Mouse (Mus musculus) kidney, adult 8-10 months (tissue): Measurements from ENCODE around the gene Cfap43.

Experiments
- DNase-seq, 2 experiments: peaks; one replicate each; pipeline ENCODE4 v3.0.0; 2022

The Cfap43 gene

DNA sequence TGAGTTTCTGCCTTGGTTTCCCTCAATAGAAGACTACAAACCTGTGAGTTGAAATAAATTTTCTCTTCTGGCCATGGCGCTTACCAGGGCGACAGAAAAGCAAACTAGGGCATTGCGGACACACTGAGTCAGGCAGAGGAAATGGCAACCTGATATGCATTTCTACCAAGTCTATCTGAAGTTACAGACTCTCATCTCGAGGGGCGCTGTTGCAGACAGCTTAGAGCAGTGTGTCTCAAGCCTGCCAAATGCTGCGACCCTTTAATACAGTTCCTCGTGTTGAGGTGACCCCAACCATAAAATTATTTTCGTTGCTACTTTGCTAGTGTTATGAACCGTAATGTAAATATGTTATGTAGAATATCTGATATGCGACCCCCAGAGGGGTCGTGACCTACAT lies 138.1 kb downstream of the Cfap43 start:
- no peak for DNase-seq

DNA sequence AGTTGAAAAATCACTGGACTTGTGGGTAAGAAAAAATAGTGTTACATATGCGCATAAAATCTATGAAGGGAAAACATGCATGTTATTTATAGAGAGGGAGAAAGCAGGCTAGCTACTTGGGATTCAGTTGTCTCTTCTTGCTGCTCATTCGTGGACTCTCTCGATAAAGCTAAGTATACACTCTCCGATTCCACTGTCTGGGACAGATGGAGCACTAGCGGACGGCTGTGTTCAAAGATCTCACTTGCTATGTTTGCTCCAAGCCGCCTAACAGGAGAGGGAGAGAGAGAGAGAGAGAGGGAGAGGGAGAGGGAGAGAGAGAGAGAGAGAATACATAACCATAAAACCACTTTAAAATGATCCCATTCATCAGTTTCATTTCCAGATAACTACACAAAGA lies 138.9 kb downstream of the Cfap43 start:
- DNase-seq: no peak

DNA sequence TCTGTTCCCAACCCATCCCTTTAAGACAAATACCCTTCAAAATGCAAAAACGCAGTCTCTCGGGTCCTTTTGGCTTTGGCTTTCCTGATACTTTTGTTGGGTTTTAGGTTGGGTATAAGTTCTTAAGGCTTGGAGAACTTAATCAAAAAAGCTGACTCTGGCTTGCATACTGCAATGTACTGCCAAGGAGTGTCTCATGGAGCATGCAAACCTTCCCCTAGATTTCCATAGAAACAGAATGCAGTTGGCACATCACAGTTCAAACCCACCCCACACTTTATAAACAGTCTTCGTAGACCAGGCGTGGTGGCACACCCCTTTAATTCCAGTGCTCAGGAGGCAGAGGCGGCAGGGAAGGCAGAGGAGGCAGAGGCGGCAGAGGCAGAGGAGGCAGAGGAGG lies 141.2 kb downstream of the Cfap43 start:
- no peak for DNase-seq

DNA sequence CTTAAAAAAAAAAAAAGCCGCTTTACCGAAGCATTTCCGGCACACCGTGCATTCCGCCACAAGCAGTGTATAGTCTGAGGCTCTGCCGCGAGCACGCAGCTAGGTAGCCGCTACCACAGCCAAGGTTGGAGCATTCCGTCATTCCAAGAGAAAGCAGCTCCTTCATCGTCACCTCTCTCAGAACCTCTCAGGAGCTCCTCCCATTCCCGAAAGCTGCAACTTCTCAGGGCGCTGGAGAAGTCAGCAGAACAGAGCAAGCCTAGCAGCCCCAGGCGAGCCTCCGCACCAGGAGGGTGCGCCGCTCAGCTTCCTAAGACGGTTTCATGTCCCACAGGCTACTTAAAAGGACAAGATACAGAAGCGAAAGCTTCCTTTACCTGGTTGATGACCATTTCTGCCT lies 163.5 kb downstream of the Cfap43 start:
- DNase-seq: no peak

DNA sequence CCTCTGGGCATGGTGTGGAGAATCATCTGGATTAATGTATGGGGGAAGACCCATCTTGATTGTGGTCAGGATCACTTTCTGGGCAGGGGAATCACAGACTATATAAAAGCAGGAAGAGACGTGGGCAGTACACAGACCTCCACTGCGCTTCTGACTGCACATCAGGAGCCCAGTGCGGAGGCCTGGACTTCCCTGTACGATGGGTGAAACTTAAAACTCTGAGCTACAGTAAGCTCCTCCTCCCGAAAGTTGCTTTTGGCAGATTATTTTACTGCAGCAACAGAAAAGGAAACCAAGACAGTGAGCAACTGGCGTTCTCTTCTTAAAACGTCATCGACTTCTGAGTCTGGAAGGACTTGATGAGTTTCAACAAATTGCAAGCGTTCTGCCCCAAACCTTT lies 164.2 kb downstream of the Cfap43 start:
- no peak for DNase-seq

DNA sequence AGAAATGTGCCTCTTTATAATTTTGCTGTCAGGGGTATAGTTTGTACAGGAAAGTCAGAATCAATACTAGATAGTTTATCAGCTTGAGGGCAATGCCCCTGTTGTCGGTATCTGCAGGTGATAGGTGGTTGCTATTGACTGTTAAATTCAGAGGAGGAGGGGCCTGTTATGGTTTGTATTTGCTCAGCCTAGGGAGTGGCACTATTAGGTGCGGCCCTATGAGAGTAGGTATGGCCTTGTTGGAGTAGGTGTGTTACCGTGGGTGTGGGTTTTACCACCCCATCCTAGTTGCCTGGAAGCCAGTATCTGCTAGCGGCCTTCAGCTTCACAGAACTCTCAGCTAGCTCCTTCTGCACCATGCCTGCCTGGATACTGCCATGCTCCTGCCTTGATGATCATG lies 165.2 kb downstream of the Cfap43 start:
- DNase-seq: no peak

DNA sequence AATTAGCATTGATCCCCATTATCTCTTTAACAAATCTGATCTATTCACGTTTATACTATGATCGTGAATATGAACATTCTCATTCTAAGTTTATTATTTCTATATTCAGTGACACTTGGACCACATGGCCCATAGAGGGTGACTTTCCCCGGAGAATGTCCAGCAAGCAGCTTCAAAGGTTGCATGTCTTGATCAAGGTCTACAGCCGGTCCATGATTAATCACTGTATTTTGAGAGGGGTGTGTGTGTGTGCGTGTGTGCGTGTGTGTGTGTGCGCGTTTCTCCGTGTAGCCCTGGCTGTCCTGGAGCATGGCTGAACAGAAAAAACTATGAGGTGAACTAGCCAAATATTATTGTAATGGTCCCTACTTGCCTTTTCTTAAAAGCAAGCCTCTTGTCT lies 166.6 kb downstream of the Cfap43 start:
- no peak for DNase-seq

DNA sequence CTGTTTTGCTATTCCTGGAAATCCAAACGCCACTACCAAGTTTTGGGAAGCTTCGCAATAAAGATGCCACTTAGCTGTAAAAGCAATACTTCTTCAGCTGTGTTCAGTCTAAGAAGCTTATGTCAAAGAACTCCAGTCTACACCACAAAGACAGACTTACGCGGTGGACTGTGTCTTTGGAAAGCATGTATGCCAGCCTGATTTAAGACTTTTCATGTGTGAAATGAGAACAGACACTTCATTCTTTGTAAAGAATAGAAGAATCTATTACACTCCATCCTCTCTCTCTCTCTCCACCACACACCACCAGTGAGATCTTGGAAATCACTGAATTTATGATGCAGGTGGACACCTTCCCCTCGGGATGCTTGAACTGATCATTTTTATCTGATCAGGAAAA lies 168.7 kb downstream of the Cfap43 start:
- DNase-seq: no peak

DNA sequence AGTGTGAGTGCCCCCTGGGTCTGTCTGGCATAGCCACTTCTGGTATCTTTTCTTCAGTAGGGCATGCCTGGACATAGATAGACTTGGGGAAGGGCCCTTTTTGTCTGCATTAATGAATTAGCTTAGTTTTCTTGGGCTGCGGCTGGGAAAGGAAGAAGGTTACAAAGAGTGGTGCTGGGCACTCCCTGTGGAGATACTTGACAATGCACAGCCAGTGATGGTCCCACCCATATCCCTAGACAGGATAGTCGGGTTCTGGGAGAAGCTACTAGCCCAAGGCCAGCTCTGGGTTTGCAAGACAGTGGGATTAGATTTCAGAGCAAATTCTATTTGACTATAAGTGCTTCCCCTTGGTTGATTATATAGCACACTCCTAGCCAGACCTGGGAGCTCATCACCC lies 170.1 kb downstream of the Cfap43 start:
- no peak for DNase-seq

DNA sequence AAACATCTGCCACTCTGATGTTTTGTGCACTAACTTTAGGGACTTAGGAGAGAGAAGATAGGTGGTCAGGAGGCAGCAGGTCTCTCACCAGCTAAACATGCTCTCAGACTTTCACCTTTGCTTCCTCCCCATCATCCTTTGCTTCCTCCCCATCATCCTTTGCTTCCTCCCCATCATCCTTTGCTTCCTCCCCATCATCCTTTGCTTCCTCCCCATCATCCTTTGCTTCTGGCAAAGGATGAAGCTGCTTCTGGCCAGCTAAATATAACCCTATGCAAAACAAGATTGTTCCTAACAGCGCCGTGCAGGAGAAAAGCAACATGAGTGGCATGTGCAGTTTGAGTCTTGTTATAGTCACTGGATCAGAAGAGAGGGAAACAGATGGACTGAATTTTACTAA lies 172.0 kb downstream of the Cfap43 start:
- DNase-seq: no peak

DNA sequence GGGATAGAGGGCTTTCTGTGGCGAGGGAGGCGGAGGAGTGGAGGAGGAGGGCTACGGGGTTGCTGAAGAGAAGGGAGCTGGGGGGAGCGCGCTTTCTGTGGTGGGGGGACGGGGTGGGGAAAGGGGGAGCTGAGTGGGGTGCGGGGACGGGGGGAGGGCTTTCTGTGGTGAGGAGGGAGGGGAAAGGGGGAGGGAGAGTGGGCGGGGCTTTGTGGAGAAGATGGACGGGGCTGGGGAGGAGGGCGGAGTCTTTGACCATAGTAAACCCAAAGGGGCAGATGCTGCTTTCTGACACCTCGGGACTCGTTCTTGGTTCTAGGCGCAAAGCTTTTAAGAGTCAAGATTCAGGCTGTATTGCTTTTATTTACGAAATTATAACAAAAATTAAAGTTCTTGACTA lies 187.2 kb downstream of the Cfap43 start:
- peak; percentile 30 to 55 for DNase-seq

DNA sequence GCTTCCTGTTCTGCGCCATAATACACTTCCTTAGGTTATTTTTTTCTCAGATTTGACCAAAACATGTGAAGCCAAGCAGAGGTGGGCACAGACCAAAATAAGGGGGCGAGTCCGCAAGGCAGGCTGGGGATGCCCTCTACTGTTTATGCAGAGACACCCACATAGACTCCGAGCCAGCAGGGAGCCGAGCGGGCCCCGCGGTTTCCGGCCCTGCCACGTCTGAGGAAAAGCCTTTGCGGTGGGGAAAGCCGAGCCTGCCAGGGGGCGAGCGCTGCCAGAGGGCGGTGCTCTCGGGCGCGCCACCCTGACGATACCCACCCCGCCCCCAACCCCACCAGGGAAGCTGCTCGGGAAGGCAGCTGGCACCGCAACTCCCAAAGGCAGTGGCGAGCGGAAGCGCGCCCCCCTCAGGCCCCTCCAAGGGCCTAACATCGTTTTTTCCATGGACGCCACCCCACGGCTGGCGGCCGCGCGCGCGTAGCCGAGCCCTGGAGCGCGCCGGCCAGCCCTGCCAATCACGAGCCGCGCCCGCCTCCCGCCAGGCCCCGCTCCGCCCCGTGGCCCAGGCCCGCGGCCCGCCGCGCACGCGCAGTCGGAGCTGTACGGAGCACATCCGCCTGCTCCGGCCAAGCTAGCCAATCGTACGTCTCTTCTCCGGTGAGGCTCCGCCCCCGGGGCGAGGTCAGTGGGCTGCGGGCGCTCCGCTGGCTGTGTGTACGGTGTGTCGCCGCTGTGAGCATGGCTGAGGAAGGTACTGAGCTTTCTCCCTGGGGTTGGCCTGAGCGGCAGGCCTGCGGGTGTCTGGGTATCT lies 187.8 kb downstream of the Cfap43 start, which contains the start of gene Sfr1:
TSS of gene Sfr1 (plus strand) at position 612 of the 811 bp plus-strand sequence.
- DNase-seq: peak; percentile 98 to 99

DNA sequence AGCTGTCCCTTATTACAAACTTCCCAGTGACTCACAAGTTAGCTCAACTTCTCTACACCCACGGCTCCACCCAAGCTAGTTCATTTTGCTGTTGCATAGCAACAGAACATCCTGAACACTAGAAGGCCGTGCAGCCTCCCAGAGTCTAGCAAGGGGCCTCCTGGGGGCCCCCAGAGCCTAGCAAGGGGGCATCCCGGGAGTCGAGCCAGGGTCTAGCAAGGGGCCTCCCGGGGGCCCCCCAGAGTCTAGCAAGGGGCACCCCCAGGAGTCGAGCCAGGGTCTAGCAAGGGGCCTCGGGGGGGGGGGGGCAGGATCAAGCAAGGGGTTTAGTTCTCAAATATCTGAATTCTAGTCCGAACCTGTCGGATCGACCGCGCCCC lies 188.4 kb downstream of the Cfap43 start:
- DNase-seq: peak; percentile 37 to 45

DNA sequence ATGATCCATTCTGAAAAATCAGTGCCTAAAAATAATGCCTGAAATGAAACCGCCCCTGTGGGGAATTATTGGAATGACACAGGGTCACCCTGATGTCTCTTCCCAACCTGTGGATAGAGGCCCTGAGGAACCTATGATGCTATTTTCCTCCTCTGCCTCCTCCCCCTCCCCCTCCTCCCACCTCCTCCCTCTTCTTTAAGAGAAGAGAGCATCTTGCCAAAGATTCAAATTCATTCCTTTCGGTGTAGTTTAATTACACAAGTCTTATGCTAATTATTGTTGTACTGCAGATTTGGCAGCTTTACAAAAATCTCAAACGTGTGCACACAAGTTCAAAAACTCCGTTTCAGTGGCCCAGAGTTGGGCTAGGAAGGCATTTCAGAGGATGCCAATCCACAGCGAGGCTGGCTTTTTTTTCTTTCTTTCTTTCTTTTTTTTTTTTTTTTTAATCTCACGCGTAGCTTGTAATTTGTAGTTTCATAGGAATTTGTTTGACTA lies 193.4 kb downstream of the Cfap43 start:
- DNase-seq: no peak

DNA sequence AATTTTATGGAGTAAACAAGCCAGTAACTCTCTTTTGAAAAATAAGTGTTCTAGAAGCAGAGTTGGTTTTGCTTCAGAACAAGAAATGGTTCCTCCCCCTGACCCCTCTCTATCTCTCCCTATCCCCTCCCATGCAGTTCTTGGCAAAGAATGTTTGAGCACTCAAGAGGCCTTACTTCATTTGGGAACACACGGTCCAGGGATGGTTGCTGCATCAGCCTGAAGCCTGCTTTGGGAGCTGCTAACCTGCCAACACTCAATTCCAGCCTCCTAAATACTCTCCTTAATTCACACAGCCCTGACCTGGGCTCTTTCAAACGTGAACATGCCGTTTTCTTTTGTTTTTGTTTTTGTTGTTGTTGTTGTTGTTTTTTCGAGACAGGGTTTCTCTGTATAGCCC lies 194.2 kb downstream of the Cfap43 start:
- no peak for DNase-seq

DNA sequence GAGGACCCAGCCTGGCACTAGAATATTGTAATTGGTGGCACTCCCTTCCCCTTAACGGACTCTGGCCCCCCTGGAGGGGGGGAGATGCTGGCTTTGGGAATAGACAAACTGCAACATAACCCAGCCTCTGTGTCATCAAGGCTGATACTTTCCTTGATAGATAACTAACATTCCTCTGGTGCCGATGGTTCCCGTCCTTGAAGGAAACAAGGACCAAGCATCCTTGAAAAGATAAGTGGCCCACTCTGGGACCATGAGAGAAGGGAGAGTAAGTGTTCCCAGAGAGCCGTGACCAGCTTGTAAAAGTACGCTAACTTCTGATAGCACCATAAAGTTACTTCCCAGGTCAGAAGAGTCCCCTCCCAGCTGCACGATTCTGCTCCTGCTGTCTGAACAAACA lies 196.6 kb downstream of the Cfap43 start:
- DNase-seq: no peak

DNA sequence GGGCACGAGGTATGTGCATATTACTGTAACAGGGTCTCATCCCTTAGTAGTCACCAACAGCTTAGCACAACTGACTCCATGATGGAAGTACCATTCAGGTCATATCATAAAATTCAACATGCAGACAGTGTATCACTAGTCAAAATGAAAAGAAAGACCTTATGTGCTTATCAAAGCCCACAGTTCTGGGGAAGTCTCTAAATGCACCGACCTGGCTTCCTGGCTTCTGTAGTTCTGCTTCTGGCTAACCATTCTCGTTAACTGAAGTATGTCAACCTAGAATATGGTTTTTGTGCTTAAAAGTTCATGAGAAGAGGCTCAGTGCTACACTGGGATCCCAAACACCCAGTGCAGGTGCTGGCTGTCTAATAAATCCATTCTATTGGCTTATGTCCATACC lies 199.9 kb downstream of the Cfap43 start:
- DNase-seq: no peak

DNA sequence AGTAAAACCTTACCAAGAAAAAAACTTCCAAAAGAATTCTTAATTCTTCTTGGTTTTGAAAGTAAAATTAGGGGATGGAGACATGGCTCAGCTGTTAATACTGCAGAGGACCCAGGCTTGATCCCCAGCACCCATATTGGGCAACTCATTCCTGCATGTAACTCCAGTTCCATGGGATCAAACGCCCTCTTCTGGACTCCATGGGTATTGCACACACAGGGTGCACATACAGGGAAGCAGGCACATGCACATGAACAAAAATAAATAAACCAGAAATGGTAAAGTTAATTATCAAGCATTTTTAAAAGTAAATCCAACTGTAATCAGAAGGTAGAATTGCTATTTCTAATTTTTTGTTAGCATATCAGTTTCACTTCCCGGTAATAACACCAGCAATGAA lies 202.9 kb downstream of the Cfap43 start:
- DNase-seq: no peak

DNA sequence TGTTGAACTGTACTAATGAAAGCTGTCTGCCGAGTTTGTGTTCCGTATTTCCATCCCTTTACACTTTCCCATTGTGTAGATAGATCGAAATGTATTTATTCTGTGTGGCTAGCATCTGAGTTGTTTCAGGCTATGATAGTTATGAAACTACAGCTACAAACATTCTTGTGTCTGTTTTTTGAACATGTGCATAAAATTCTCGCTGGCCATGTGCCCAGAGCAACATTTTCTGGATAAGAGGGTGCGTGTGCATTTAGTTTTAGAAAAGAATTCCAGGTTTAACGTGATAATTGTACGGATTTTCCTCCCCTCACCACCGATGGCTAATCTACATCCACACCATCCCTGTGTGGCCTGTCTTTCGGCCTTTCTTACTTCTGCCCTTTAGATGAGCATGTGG lies 205.6 kb downstream of the Cfap43 start:
- no peak for DNase-seq

DNA sequence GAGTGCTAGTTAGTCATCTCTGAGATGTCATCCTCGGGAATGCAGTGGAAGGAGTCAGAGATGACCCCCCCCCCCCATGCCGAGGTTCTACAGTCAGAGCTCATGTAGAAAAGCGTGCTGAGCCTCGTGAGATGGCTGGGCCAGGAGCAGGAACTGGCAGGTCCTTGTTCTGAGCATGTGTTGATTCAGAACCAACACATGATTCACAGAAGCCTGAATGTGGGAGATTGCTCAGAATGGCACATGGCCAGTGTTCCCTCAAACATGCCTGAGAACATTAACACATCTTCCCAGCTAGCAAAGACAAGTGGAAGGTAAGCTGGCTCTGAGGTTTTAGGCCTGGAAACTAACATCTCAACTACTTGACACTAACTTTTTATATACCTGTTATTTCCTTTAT lies 208.7 kb downstream of the Cfap43 start:
- DNase-seq: no peak

DNA sequence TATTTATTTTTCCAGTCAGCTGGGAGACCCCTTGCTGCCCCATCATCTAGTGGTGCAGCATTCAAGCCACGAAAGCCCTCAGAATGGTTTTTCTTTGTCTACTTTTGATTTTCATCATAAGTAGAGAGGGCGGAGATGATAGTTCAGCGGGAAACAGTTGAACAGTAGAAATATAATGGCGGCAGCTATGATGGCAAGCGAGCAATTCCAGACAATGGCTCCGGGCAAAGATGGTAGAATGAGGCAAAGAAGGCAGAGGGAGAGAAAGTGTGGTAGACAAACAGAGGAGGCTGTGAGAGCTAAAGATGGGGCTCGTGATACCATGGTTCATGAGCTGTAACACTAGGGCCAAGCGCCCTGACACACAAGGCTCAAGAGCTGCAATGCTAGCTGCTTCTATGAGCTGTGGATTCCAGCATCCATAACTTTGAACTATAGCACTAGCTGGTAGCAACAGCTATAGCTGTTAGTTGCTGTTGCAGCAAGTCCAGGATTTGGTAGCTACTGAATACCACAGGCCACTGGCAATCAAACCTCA lies 213.2 kb downstream of the Cfap43 start:
- DNase-seq: no peak

DNA sequence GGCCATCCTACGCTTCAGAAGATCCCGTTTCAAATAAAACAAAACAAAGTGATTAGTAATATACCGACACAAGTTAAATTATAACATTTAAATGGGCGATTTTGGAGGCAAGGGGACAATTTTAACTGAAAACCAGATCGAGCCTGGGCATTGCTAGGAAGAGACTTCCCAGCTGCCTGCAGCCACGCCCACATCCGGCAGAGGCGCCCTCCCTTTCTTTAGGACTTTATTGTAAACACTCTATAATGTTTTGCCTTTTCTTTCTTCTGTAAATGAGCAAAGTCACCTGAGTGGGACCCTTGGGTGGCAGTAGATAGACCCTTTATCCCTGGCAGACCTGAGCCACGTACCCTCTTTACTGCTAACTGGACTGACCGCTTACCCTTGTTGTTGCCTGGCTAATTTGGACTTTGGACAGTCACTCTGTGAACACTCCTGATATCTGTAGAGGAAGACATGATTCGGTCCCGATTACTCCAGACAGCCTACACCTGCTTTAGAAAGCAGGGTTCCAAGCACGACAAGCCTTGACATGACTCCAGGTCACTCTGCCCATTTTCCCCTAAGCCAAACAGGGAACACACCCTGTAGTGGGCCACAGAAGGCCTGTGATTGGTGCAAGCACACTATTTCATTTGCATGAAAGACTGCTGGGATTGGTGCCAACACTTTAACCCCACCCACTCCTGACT lies 213.9 kb downstream of the Cfap43 start:
- DNase-seq: no peak

DNA sequence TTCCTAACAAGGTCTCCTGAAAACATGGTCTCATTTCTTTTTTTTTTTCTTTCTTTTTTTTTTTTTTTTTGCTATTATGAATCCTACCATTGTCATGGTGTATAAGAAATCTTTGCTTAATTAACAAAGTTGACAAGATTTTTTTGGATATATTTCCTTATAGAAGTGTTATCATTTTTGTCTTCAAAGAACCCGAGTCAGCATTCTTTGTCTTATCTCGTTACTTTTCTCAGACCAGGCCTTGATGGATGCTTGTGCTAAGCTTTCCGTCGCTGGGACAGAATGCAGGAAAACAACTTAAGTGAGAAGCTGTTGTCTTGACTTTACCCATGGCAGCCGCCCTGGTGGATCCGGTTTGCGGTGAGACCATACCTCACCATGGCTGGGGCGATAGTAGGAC lies 218.6 kb downstream of the Cfap43 start:
- DNase-seq: no peak

DNA sequence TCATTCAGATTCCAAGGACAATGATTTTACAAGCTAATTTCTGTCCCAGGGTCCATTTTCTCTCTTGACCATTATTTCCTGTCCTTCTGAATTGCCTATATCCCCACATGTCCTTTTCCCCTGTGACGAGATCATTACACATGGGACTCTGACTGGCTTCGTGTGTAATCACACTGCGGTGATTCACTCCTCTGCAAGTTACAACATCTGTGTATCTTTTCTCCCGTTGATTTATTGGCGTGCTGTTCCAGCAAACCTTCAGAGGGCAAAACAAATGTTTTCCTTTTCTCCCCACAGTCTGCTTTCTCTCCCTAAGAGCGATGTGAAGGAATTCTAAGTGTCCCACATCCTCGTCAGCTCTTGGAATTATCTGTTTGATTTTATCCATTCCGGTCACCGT lies 219.3 kb downstream of the Cfap43 start:
- DNase-seq: no peak
